Mouse (Mus musculus) neural tube, embryonic 11.5 days (tissue): ENCODE results near the gene Plekhh1. TPM values are rescaled to one million over a fixed set of nuclear protein-coding genes. Genes with fewer than 3 reads are reported as not detected.

Source experiments
- ATAC-seq: fragments of 200-750 bp; cut with Nextera tagmentation; 2 replicates; pipeline ENCODE4 v1.8.0; 2017; ENCODE audit warnings: moderate number of reproducible peaks, mild to moderate bottlenecking, moderate TSS enrichment, moderate library complexity; ENCODE audit not compliant: insufficient read depth, low FRiP score, low TSS enrichment
- DNase-seq: peaks from one replicate; pipeline ENCODE4 v3.0.0-alpha.2; 2015; ENCODE audit warnings: low spot score
- H3K27ac ChIP-seq: fragments of 300-500 bp; sonication (generic); 2 replicates; pipeline ENCODE4 v1.5.1; 2014; ENCODE audit warnings: low read depth, mild to moderate bottlenecking, low read length
- H3K27me3 ChIP-seq: fragments of 300-500 bp; sonication (generic); 2 replicates; pipeline ENCODE4 v1.6.1; 2014; ENCODE audit warnings: mild to moderate bottlenecking, low read length, mixed read lengths; ENCODE audit not compliant: control insufficient read depth, insufficient read depth
- H3K36me3 ChIP-seq: fragments of 300-500 bp; sonication (generic); 2 replicates; pipeline ENCODE4 v1.6.1; 2014; ENCODE audit warnings: mild to moderate bottlenecking, low read length, moderate library complexity, mixed read lengths; ENCODE audit not compliant: control insufficient read depth, insufficient read depth
- H3K4me1 ChIP-seq: fragments of 300-500 bp; sonication (generic); 2 replicates; pipeline ENCODE4 v1.6.1; 2014; ENCODE audit warnings: low read length, mixed read lengths; ENCODE audit not compliant: control insufficient read depth, insufficient read depth
- H3K4me2 ChIP-seq: fragments of 300-500 bp; sonication (generic); 2 replicates; pipeline ENCODE4 v1.6.1; 2014; ENCODE audit warnings: low read depth, mild to moderate bottlenecking, moderate library complexity
- H3K4me3 ChIP-seq: fragments of 300-500 bp; sonication (generic); 2 replicates; pipeline ENCODE4 v1.5.1; 2014; ENCODE audit warnings: low read depth, low read length
- H3K9ac ChIP-seq: fragments of 300-500 bp; sonication (generic); 2 replicates; pipeline ENCODE4 v1.6.1; 2014; ENCODE audit warnings: mild to moderate bottlenecking, low read length
- H3K9me3 ChIP-seq: fragments of 300-500 bp; sonication (generic); 2 replicates; pipeline ENCODE4 v1.6.1; 2016; ENCODE audit warnings: low read length; ENCODE audit not compliant: control insufficient read depth
- WGBS: fragments of 180-500 bp; shearing (Covaris S2); extraction: QIAGEN DNeasy Blood & Tissue Kit; methylation state at CpG from one replicate; pipeline ENCODE4 v1.1.7; 2014; 5-methylcytosine and 5-hydroxymethylcytosine counted together
- polyA plus RNA-seq: library from polyadenylated mRNA; unstranded; fragments of >200 nt; fragmentation: Nextera tagmentation; extraction: Ambion mirVana; gene quantifications from 2 replicates; pipeline ENCODE4 v1.2.1, GENCODE M21; 2014

Plekhh1 gene
- polyA plus RNA-seq, 1 experiment from 2014 or later: 7.4 TPM

- DNase-seq (no peak), ATAC-seq (no peak)
- Histone ChIP-seq H3K36me3 (no peaks in the 10 kb centered on the region; the same call in 1 of the 2 replicates), H3K9me3 (no peaks in the 10 kb centered on the region), H3K4me1 (no peaks in the 10 kb centered on the region), H3K9ac (no peak overlapping the region), H3K27me3 (no peaks in the 10 kb centered on the region), H3K27ac (no peak overlapping the region), H3K4me3 (no peak overlapping the region), H3K4me2 (no peak overlapping the region)
- WGBS: 87% methylated on average over 9 of the region's 9 CpGs
These were observed 41.9 kb downstream of the Plekhh1 start for GRCm38 (mm10) chr12:79070736-79071333.

- no peaks in the 10 kb centered on the region for H3K4me1 ChIP-seq
- peaks cover 3% of the 10 kb centered on the region for H3K36me3 ChIP-seq
- H3K9ac ChIP-seq: no peak overlapping the region
- no peaks in the 10 kb centered on the region for H3K27me3 ChIP-seq
- H3K4me3 ChIP-seq: no peak overlapping the region
- H3K9me3 ChIP-seq: no peaks in the 10 kb centered on the region
- H3K4me2 ChIP-seq: no peak overlapping the region
- H3K27ac ChIP-seq: no peak overlapping the region
- ATAC-seq (no peak), DNase-seq (no peak)
- WGBS: 94% methylated on average over 6 of the region's 6 CpGs
These were observed 43.6 kb downstream of the Plekhh1 start for GRCm38 (mm10) chr12:79072576-79072975.

GRCm38 (mm10) chr12:79073362-79073761, 44.4 kb downstream of the Plekhh1 start:
- ATAC-seq (no peak), DNase-seq (no peak)
- 88% methylated on average over 6 of the region's 6 CpGs for WGBS
- Histone ChIP-seq H3K4me3 (no peak overlapping the region), H3K9ac (no peak overlapping the region), H3K4me1 (no peaks in the 10 kb centered on the region), H3K4me2 (no peak overlapping the region), H3K27me3 (no peaks in the 10 kb centered on the region), H3K9me3 (no peaks in the 10 kb centered on the region), H3K36me3 (peaks cover 3% of the 10 kb centered on the region), H3K27ac (no peak overlapping the region)

- H3K27me3 ChIP-seq: no peaks in the 10 kb centered on the region
- H3K4me1 ChIP-seq: no peaks in the 10 kb centered on the region
- H3K36me3 ChIP-seq: no peaks in the 10 kb centered on the region
- H3K27ac ChIP-seq: no peak within 1 kb of the TSS
- peak; percentile 91 for DNase-seq
- no peaks in the 10 kb centered on the region for H3K9me3 ChIP-seq
- peak within 1 kb of the TSS; percentile 61 for H3K4me2 ChIP-seq
- under 1% methylated on average over 47 of the region's 53 CpGs for WGBS
- H3K9ac ChIP-seq: peak within 1 kb of the TSS; percentile 92
- peak within 1 kb of the TSS; percentile 95 for H3K4me3 ChIP-seq
- peak; percentile 93 for ATAC-seq
These were observed 60.3 kb downstream of the Plekhh1 start, which contains the start of gene Pigh for GRCm38 (mm10) chr12:79089182-79089812. Pigh (minus strand) TSS chr12:79089651.

- WGBS: 47% methylated on average over 4 of the region's 4 CpGs
- no peaks in the 10 kb centered on the region for H3K9me3 ChIP-seq
- H3K4me1 ChIP-seq: no peaks in the 10 kb centered on the region
- no peaks in the 10 kb centered on the region for H3K27me3 ChIP-seq
- no peak for ATAC-seq
- no peak overlapping the region for H3K4me2 ChIP-seq
- no peaks in the 10 kb centered on the region for H3K36me3 ChIP-seq
- no peak overlapping the region for H3K9ac ChIP-seq
- H3K27ac ChIP-seq: no peak overlapping the region
- H3K4me3 ChIP-seq: no peak overlapping the region
- no peak for DNase-seq
These were observed 63.6 kb downstream of the Plekhh1 start for GRCm38 (mm10) chr12:79092569-79092968.

GRCm38 (mm10) chr12:79097106-79097752, 68.3 kb downstream of the Plekhh1 start:
- 72% methylated on average over 3 of the region's 3 CpGs for WGBS
- Histone ChIP-seq H3K27me3 (no peaks in the 10 kb centered on the region), H3K36me3 (no peaks in the 10 kb centered on the region), H3K9ac (no peak overlapping the region), H3K4me2 (no peak overlapping the region), H3K9me3 (no peaks in the 10 kb centered on the region), H3K27ac (no peak overlapping the region), H3K4me1 (no peaks in the 10 kb centered on the region), H3K4me3 (no peak overlapping the region)
- ATAC-seq (no peak), DNase-seq (peak; percentile 40)

- no peak overlapping the region for H3K9ac ChIP-seq
These were observed 74.8 kb downstream of the Plekhh1 start for GRCm38 (mm10) chr12:79103773-79104172.

GRCm38 (mm10) chr12:79104544-79104943, 75.6 kb downstream of the Plekhh1 start:
- Histone ChIP-seq H3K4me2 (no peak overlapping the region), H3K4me3 (no peak overlapping the region), H3K9me3 (no peaks in the 10 kb centered on the region), H3K27ac (no peak overlapping the region), H3K27me3 (no peaks in the 10 kb centered on the region), H3K4me1 (no peaks in the 10 kb centered on the region), H3K36me3 (no peaks in the 10 kb centered on the region), H3K9ac (no peak overlapping the region)
- DNase-seq (no peak), ATAC-seq (no peak)
- 71% methylated on average over 2 of the region's 2 CpGs for WGBS

More at GRCm38 (mm10) chr12:79103773-79104172, 74.8 kb downstream of the Plekhh1 start:
- ATAC-seq (no peak), DNase-seq (no peak)
- no peaks in the 10 kb centered on the region for H3K27me3 ChIP-seq
- H3K9me3 ChIP-seq: no peaks in the 10 kb centered on the region
- H3K36me3 ChIP-seq: no peaks in the 10 kb centered on the region
- H3K4me3 ChIP-seq: no peak overlapping the region
- WGBS: 85% methylated on average over 3 of the region's 3 CpGs
- no peak overlapping the region for H3K4me2 ChIP-seq
- no peak overlapping the region for H3K27ac ChIP-seq
- H3K4me1 ChIP-seq: no peaks in the 10 kb centered on the region

GRCm38 (mm10) chr12:79105312-79105711, 76.3 kb downstream of the Plekhh1 start:
- ATAC-seq (no peak), DNase-seq (no peak)
- Histone ChIP-seq H3K27me3 (no peaks in the 10 kb centered on the region), H3K4me1 (no peaks in the 10 kb centered on the region), H3K4me2 (no peak overlapping the region), H3K4me3 (no peak overlapping the region), H3K36me3 (no peaks in the 10 kb centered on the region), H3K27ac (no peak overlapping the region), H3K9me3 (no peaks in the 10 kb centered on the region), H3K9ac (no peak overlapping the region)
- WGBS: 84% methylated on average over 5 of the region's 5 CpGs
